Mouse (Mus musculus) ES-Bruce4 (cell line): ENCODE measurements at regions not wholly inside any gene's neighbourhood (a gene's known extent, or its start where the extent isn't known, plus 50 kb on each side); places are given as distances from the start of the nearest gene placed in this dataset.

Experiments used
- CTCF ChIP-seq: IDR thresholded peaks from one replicate; pipeline ENCODE4 v1.8.1; 2011; ENCODE audit warnings: low read depth, low read length
- POLR2A ChIP-seq: IDR thresholded peaks from one replicate; pipeline ENCODE4 v1.8.1; 2011; ENCODE audit warnings: low read length; ENCODE audit not compliant: insufficient read depth

- TF ChIP-seq CTCF: no peak
- TF ChIP-seq POLR2A: no peak
These were observed 589.7 kb downstream of the Cetn3 start for GRCm38 (mm10) chr13:82372612-82373011.
